Mouse (Mus musculus) stomach, embryonic 16.5 days (tissue): ENCODE measurements around the gene Spag9. TPM values are rescaled to one million over a fixed set of nuclear protein-coding genes. Genes with fewer than 3 reads are reported as not detected.
A peak's percentile ranks its signal among the peaks of the same experiment; 100 is the strongest.

Source experiments
- ATAC-seq: fragments of 200-750 bp; cut with Nextera tagmentation; 2 replicates; pipeline ENCODE4 v1.8.0; 2017; ENCODE audit warnings: moderate number of reproducible peaks, moderate TSS enrichment; ENCODE audit not compliant: insufficient read depth, low FRiP score
- H3K27ac ChIP-seq: fragments of 300-500 bp; sonication (generic); 2 replicates; pipeline ENCODE4 v1.5.1; 2014; ENCODE audit warnings: low read length
- H3K27me3 ChIP-seq: fragments of 300-500 bp; sonication (generic); 2 replicates; pipeline ENCODE4 v1.6.1; 2014; ENCODE audit warnings: low read length, control low read depth, mixed read lengths; ENCODE audit not compliant: control insufficient read depth, insufficient read depth
- H3K36me3 ChIP-seq: fragments of 300-500 bp; sonication (generic); 2 replicates; pipeline ENCODE4 v1.6.1; 2014; ENCODE audit warnings: low read length; ENCODE audit not compliant: control insufficient read depth, insufficient read depth
- H3K4me1 ChIP-seq: fragments of 300-500 bp; sonication (generic); 2 replicates; pipeline ENCODE4 v1.6.1; 2014; ENCODE audit warnings: low read length, control low read depth, mixed read lengths; ENCODE audit not compliant: control insufficient read depth, insufficient read depth
- H3K4me2 ChIP-seq: fragments of 300-500 bp; sonication (generic); 2 replicates; pipeline ENCODE4 v1.6.1; 2014; ENCODE audit warnings: low read depth, low read length, mixed read lengths
- H3K4me3 ChIP-seq: fragments of 300-500 bp; sonication (generic); replicated peaks from 2 replicates; pipeline ENCODE4 v1.5.1; 2014; ENCODE audit warnings: mild to moderate bottlenecking, low read length
- H3K9ac ChIP-seq: fragments of 300-500 bp; sonication (generic); 2 replicates; pipeline ENCODE4 v1.6.1; 2014; ENCODE audit warnings: low read length
- H3K9me3 ChIP-seq: fragments of 300-500 bp; sonication (generic); replicated peaks from 2 replicates; pipeline ENCODE4 v1.6.1; 2016; ENCODE audit warnings: low read length, control low read depth; ENCODE audit not compliant: control insufficient read depth
- WGBS: fragments of 180-500 bp; shearing (Covaris S2); extraction: QIAGEN DNeasy Blood & Tissue Kit; methylation state at CpG from one replicate; pipeline ENCODE4 v1.1.7; 2014; 5-methylcytosine and 5-hydroxymethylcytosine counted together
- polyA plus RNA-seq: library from polyadenylated mRNA; unstranded; fragments of >200 nt; fragmentation: Nextera tagmentation; extraction: Ambion mirVana; gene quantifications from 2 replicates; pipeline ENCODE4 v1.2.1, GENCODE M21; 2015

Gene Spag9
- polyA plus RNA-seq, 1 experiment from 2014 or later, result 31.0 TPM

GRCm38 (mm10) chr11:93972951-93973350 is 22.9 kb upstream of the Spag9 start:
- no peaks in the 10 kb centered on the region for H3K36me3 ChIP-seq
- no peak for ATAC-seq
- H3K27me3 ChIP-seq, result no peaks in the 10 kb centered on the region
- no peaks in the 10 kb centered on the region for H3K9me3 ChIP-seq
- H3K27ac ChIP-seq, result no peak overlapping the region
- WGBS, result 81% methylated on average over 5 of the region's 5 CpGs
- no peaks in the 10 kb centered on the region for H3K4me1 ChIP-seq
- no peak overlapping the region for H3K9ac ChIP-seq
- H3K4me2 ChIP-seq, result no peak overlapping the region
- no peak overlapping the region for H3K4me3 ChIP-seq

- H3K9ac ChIP-seq, result no peak overlapping the region
Measured at GRCm38 (mm10) chr11:93979502-93980049, 16.3 kb upstream of the Spag9 start.

GRCm38 (mm10) chr11:93984619-93985018 is 11.3 kb upstream of the Spag9 start:
- no peaks in the 10 kb centered on the region for H3K27me3 ChIP-seq
- H3K27ac ChIP-seq, result no peak overlapping the region
- no peaks in the 10 kb centered on the region for H3K4me1 ChIP-seq
- no peak overlapping the region for H3K4me3 ChIP-seq
- 88% methylated on average over 3 of the region's 3 CpGs for WGBS
- ATAC-seq, result no peak
- no peak overlapping the region for H3K9ac ChIP-seq
- no peak overlapping the region for H3K4me2 ChIP-seq
- no peaks in the 10 kb centered on the region for H3K36me3 ChIP-seq
- H3K9me3 ChIP-seq, result no peaks in the 10 kb centered on the region

More at GRCm38 (mm10) chr11:93979502-93980049, 16.3 kb upstream of the Spag9 start:
- H3K27ac ChIP-seq, result no peak overlapping the region
- no peak for ATAC-seq
- H3K9me3 ChIP-seq, result no peaks in the 10 kb centered on the region
- H3K4me1 ChIP-seq, result no peaks in the 10 kb centered on the region
- no peaks in the 10 kb centered on the region for H3K27me3 ChIP-seq
- WGBS, result 28% methylated on average over 6 of the region's 6 CpGs
- no peak overlapping the region for H3K4me3 ChIP-seq
- H3K36me3 ChIP-seq, result no peaks in the 10 kb centered on the region
- no peak overlapping the region for H3K4me2 ChIP-seq

- Histone ChIP-seq H3K9ac (no peak overlapping the region), H3K4me1 (no peaks in the 10 kb centered on the region), H3K27ac (no peak overlapping the region), H3K4me3 (no peak overlapping the region), H3K36me3 (no peaks in the 10 kb centered on the region), H3K27me3 (no peaks in the 10 kb centered on the region), H3K4me2 (no peak overlapping the region), H3K9me3 (no peaks in the 10 kb centered on the region)
- 83% methylated on average over 5 of the region's 5 CpGs for WGBS
- ATAC-seq, result no peak
Measured at GRCm38 (mm10) chr11:93985265-93985664, 10.6 kb upstream of the Spag9 start.

GRCm38 (mm10) chr11:93986298-93986697 is 9.6 kb upstream of the Spag9 start:
- Histone ChIP-seq H3K27me3 (no peaks in the 10 kb centered on the region), H3K9ac (no peak overlapping the region), H3K4me1 (no peaks in the 10 kb centered on the region), H3K9me3 (no peaks in the 10 kb centered on the region), H3K4me3 (no peak overlapping the region), H3K4me2 (no peak overlapping the region), H3K36me3 (no peaks in the 10 kb centered on the region), H3K27ac (no peak overlapping the region)
- no peak for ATAC-seq

- ATAC-seq, result no peak
- WGBS, result 82% methylated on average over 4 of the region's 4 CpGs
- no peak overlapping the region for H3K4me2 ChIP-seq
Measured at GRCm38 (mm10) chr11:93987026-93987425, 8.9 kb upstream of the Spag9 start.

GRCm38 (mm10) chr11:93987625-93988327 is 8.1 kb upstream of the Spag9 start:
- Histone ChIP-seq H3K4me3 (no peak overlapping the region), H3K4me1 (no peaks in the 10 kb centered on the region), H3K9me3 (no peaks in the 10 kb centered on the region), H3K36me3 (no peaks in the 10 kb centered on the region), H3K27ac (peak overlapping the region; percentile 91), H3K4me2 (peak overlapping the region; percentile 16; the same call in 1 of the 2 replicates), H3K27me3 (no peaks in the 10 kb centered on the region), H3K9ac (no peak overlapping the region)
- ATAC-seq, result peak; percentile 53; the same call in 1 of the 2 replicates
- 50% methylated on average over 8 of the region's 8 CpGs for WGBS

More at GRCm38 (mm10) chr11:93987026-93987425, 8.9 kb upstream of the Spag9 start:
- Histone ChIP-seq H3K4me3 (no peak overlapping the region), H3K27ac (peak overlapping the region; percentile 91), H3K9me3 (no peaks in the 10 kb centered on the region), H3K27me3 (no peaks in the 10 kb centered on the region), H3K4me1 (no peaks in the 10 kb centered on the region), H3K36me3 (no peaks in the 10 kb centered on the region), H3K9ac (no peak overlapping the region)

- H3K4me2 ChIP-seq, result peak overlapping the region; percentile 16; the same call in 1 of the 2 replicates
Measured at GRCm38 (mm10) chr11:93988328-93989062, 7.4 kb upstream of the Spag9 start.

GRCm38 (mm10) chr11:93994531-93994930 is 1.4 kb upstream of the Spag9 start:
- peak overlapping the region; percentile 95 for H3K4me3 ChIP-seq
- 45% methylated on average over 5 of the region's 5 CpGs for WGBS
- peak overlapping the region; percentile 76 for H3K4me2 ChIP-seq
- H3K9me3 ChIP-seq, result no peaks in the 10 kb centered on the region
- peak overlapping the region; percentile 98 for H3K9ac ChIP-seq
- no peak for ATAC-seq
- no peaks in the 10 kb centered on the region for H3K27me3 ChIP-seq
- H3K27ac ChIP-seq, result peak overlapping the region; percentile 100
- no peaks in the 10 kb centered on the region for H3K36me3 ChIP-seq
- H3K4me1 ChIP-seq, result peaks cover 17% of the 10 kb centered on the region

More at GRCm38 (mm10) chr11:93988328-93989062, 7.4 kb upstream of the Spag9 start:
- peak; percentile 21; the same call in 1 of the 2 replicates for ATAC-seq
- H3K27ac ChIP-seq, result peak overlapping the region; percentile 91
- H3K9me3 ChIP-seq, result no peaks in the 10 kb centered on the region
- 40% methylated on average over 12 of the region's 12 CpGs for WGBS
- no peaks in the 10 kb centered on the region for H3K27me3 ChIP-seq
- H3K4me1 ChIP-seq, result no peaks in the 10 kb centered on the region
- no peak overlapping the region for H3K4me3 ChIP-seq
- H3K36me3 ChIP-seq, result no peaks in the 10 kb centered on the region
- H3K9ac ChIP-seq, result no peak overlapping the region
